Mouse (Mus musculus) embryonic stem cell, embryonic (primary cell): Measurements from ENCODE around the gene Gpr34.

ENCODE experiments used
- CTCF ChIA-PET, 4 experiments: fragments of 300-600 bp in 2 of 4; fragments of 350-600 bp in 2 of 4; sonication (Branson Sonifier 250); formaldehyde crosslinking; loops; one replicate each; lab custom pipeline; 2022; ENCODE audit warnings: inconsistent platforms in 2 of 4; lab: Charles Lee
- POLR2A ChIA-PET, 4 experiments: fragments of 300-600 bp in 2 of 4; fragments of 350-600 bp in 2 of 4; sonication (Branson Sonifier 250); formaldehyde crosslinking; loops; one replicate each; lab custom pipeline; 2022; ENCODE audit warnings: antibody characterized with exemption in 4 of 4, inconsistent platforms in 1 of 4; lab: Charles Lee

The Gpr34 gene

GRCm38 (mm10) chrX:13659201-13659890 is 27.5 kb downstream of the Gpr34 start:
- ChIA-PET POLR2A (no interaction called here), CTCF (interaction anchor here in 1 of 4 experiments (0.6 kb wide), 1 partner anchor 452 kb away, joined by 3 read pairs; no protein-coding TSS in a partner anchor)

- ChIA-PET CTCF (no interaction called here), POLR2A (no interaction called here)
Measured at GRCm38 (mm10) chrX:13661063-13661462, 29.2 kb downstream of the Gpr34 start, which contains the start of gene Gpr82. TSS of gene Gpr82 (plus strand) at chrX:13661363.

DNA sequence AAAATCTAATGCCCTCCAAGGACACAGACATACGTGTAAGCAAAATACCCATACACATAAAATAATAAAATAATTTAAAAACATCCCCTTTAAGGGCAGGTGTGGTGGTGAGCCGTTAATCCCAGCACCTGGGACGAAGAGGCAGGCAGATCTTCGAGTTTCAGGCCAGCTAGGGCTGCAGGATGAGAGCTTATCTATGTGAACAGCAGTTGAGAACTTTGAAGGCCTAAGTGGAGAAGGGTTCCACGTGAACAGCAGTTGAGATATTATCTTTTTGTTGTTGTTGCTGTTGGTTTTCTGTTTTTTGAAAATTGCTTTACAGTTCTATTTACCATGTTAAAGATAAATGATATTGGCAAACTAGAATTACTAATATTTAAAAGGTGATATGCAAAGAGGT is 37.0 kb downstream of the Gpr34 start:
- ChIA-PET POLR2A (no interaction called here), CTCF (interaction anchor here in 1 of 4 experiments (0.7 kb wide), 1 partner anchor 936 kb away, joined by 3 read pairs; no protein-coding TSS in a partner anchor)

- ChIA-PET CTCF (no interaction called here), POLR2A (interaction anchor here in 1 of 4 experiments (1.1 kb wide), 1 partner anchor 12 kb away, joined by 3 read pairs; no protein-coding TSS in a partner anchor)
Measured at GRCm38 (mm10) chrX:13670342-13670741, 38.5 kb downstream of the Gpr34 start.

- POLR2A ChIA-PET, result interaction anchor here in 1 of 4 experiments (1.0 kb wide), 1 partner anchor 328 kb away, joined by 13 read pairs; no protein-coding TSS in a partner anchor
- CTCF ChIA-PET, result no interaction called here
Measured at GRCm38 (mm10) chrX:13673001-13673400, 41.1 kb downstream of the Gpr34 start.

DNA sequence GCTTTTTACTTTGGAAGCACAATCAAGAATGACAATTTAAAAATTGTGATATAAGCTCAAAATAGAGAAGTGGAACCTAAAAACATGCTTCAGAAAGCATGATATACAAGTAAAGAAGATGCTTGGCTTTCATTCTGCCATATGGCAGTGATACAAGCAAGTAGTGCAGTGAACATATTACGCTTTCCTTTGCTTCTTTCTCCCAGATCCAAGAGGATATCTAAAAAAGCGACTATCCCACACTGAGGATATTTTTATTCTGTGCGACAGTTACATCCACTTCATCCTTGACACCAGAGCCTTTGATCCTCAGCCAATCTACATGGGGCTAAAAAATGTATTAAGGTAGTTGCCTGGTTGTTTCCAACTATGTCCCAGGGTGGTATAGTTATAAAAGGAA is 49.9 kb downstream of the Gpr34 start:
- ChIA-PET POLR2A (no interaction called here), CTCF (no interaction called here)

DNA sequence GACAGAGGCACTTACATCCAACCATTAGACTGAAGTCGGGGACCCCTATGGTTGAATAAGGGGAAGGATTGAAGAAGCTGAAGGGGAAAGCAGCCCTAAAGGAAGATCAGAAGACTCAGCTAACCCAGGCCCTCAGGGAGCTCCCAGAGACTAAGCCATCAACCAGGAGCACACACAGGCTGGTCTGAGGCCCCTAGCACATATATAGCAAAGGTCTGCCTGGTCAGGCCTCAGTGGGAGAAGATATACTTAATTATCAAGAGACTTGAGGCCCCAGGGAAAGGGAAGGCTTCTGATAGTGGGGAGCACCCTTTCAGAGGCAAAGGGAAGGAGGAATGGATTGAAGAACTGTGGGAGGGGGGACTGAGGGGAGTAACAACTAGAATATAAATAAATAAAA is 54.7 kb downstream of the Gpr34 start:
- CTCF ChIA-PET, result no interaction called here
- POLR2A ChIA-PET, result no interaction called here

GRCm38 (mm10) chrX:13688356-13688755 is 56.5 kb downstream of the Gpr34 start:
- POLR2A ChIA-PET, result no interaction called here
- CTCF ChIA-PET, result no interaction called here
